Mouse (Mus musculus) hindbrain, embryonic 10.5 days (tissue): ENCODE data around the gene Irf9. TPM values are rescaled to one million over a fixed set of nuclear protein-coding genes. Genes with fewer than 3 reads are reported as not detected.

Experiments
- DNase-seq: peaks from one replicate; pipeline ENCODE4 v3.0.0-alpha.2; 2017; ENCODE audit warnings: low spot score
- H3K27ac ChIP-seq: fragments of 300-500 bp; sonication (generic); 2 replicates; pipeline ENCODE4 v1.5.1; 2016; ENCODE audit warnings: mild to moderate bottlenecking, moderate library complexity
- H3K27me3 ChIP-seq: fragments of 300-500 bp; sonication (generic); 2 replicates; pipeline ENCODE4 v1.6.1; 2016; ENCODE audit warnings: mild to moderate bottlenecking; ENCODE audit not compliant: poor library complexity, insufficient read depth, severe bottlenecking
- H3K36me3 ChIP-seq: fragments of 300-500 bp; sonication (generic); 2 replicates; pipeline ENCODE4 v1.6.1; 2016; ENCODE audit warnings: mild to moderate bottlenecking, moderate library complexity
- H3K4me1 ChIP-seq: fragments of 300-500 bp; sonication (generic); replicated peaks from 2 replicates; pipeline ENCODE4 v1.6.1; 2016; ENCODE audit warnings: mild to moderate bottlenecking
- H3K4me3 ChIP-seq: fragments of 300-500 bp; sonication (generic); 2 replicates; pipeline ENCODE4 v1.5.1; 2016; ENCODE audit warnings: mild to moderate bottlenecking, moderate library complexity
- H3K9me3 ChIP-seq: fragments of 300-500 bp; sonication (generic); 2 replicates; pipeline ENCODE4 v1.6.1; 2016; ENCODE audit warnings: mild to moderate bottlenecking, moderate library complexity
- WGBS: fragments of 180-500 bp; shearing (Covaris S2); methylation state at CpG from one replicate; pipeline ENCODE4 v1.1.7; 2016; 5-methylcytosine and 5-hydroxymethylcytosine counted together
- polyA plus RNA-seq: library from polyadenylated mRNA; unstranded; fragments of >200 nt; fragmentation: Nextera tagmentation; extraction: Ambion mirVana; gene quantifications from 2 replicates; pipeline ENCODE4 v1.2.1, GENCODE M21; 2016

Irf9 gene
- polyA plus RNA-seq, result 7.2 and 7.8 TPM in 2 replicates

DNA sequence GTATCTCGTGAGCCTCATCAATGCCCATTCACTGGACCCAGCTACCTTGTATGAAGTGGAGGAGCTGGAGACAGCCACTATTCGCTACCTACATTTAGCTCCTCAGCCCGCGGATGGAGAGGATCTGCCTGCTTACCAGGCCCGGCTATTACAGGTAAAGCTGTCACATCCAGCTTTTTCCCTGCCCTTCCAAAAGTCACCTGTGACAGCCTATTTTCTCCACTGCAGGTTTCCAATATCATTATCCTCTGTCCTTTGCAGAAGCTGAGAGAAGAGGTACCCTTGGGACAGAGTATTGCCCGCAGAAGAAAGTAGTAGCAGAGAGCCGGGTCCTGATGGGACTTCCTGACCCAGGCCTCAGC lies at the start of gene Irf9:
Gene Irf9 (plus strand): TSS at position 301 of the 362 bp plus-strand sequence.
- 88% methylated on average over 7 of the region's 7 CpGs for WGBS
- Histone ChIP-seq H3K27me3 (no peaks in the 10 kb centered on the region), H3K4me1 (peaks cover 16% of the 10 kb centered on the region), H3K36me3 (peaks cover 94% of the 10 kb centered on the region), H3K27ac (peak within 1 kb of the TSS; percentile 77), H3K4me3 (peak within 1 kb of the TSS; percentile 43), H3K9me3 (no peaks in the 10 kb centered on the region)
- DNase-seq, result no peak

DNA sequence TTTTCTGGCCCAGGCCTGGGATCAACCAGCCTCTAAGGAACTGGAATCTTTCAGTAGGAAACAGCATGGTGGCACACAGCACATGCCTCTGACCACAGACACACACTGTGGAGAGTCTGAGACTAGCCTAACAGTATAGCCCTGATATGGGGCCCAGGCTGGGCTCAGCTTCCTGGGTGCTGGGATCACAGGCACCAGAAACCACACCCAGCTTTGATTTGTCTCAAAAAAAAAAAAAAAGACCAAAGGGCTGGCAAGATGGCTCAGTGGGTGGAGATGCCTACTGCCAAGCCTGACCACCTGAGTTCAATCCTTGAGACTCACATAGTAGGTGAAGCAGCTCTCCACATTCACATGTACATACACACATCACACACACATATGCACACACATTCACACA lies 48.7 kb upstream of the Irf9 start:
- Histone ChIP-seq H3K27me3 (no peaks in the 10 kb centered on the region), H3K4me3 (no peak overlapping the region), H3K9me3 (no peaks in the 10 kb centered on the region), H3K27ac (no peak overlapping the region), H3K4me1 (peaks cover 8% of the 10 kb centered on the region; the same call in 1 of the 2 replicates), H3K36me3 (0 out of 2 replicates have a peak, but pooled peaks cover 2% of the 10 kb centered on the region)
- DNase-seq, result no peak

DNA sequence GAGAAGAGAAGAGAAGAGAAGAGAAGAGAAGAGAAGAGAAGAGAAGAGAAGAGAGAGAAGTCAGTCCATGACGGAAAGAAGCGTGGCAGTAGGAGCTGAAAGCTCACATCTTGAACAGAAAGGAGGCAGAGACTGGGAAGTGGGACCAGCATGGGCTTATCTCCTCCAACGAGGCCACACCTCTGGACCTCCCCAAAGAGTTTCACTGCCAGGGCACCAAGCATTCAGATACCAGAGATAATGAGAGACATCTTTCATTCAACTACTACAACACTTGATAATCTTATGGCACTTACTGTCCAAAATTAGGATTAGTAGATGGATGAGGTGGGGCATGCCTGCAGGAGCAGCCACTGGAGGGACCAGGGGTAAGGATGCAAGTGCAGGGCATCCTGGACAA lies 47.6 kb upstream of the Irf9 start:
- no peaks in the 10 kb centered on the region for H3K9me3 ChIP-seq
- H3K4me3 ChIP-seq, result no peak overlapping the region
- no peak overlapping the region for H3K27ac ChIP-seq
- DNase-seq, result no peak
- H3K4me1 ChIP-seq, result peaks cover 8% of the 10 kb centered on the region; the same call in 1 of the 2 replicates
- H3K36me3 ChIP-seq, result no peaks in the 10 kb centered on the region
- H3K27me3 ChIP-seq, result no peaks in the 10 kb centered on the region
- WGBS, result 86% methylated on average over 3 of the region's 3 CpGs

DNA sequence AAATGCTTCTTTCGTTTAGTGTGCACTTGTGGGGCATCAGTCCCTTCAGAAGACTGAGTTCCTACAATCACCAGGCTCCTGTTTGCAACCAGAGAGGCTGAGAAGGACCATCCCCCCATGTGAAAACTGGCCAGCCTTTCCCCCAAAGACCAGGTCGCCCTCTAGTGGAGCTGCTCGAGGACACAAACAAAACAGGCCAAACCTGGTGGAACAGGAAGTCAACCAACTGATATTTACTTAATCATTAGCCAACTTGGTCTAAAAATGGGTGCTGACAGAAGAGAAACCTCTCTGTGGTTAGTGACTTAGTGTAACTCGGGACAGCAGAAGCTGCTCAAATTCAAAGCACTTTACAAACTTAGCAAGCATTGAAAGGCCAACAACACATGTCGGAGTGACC lies 46.4 kb upstream of the Irf9 start:
- no peaks in the 10 kb centered on the region for H3K27me3 ChIP-seq
- no peak overlapping the region for H3K27ac ChIP-seq
- DNase-seq, result peak; percentile 68
- no peaks in the 10 kb centered on the region for H3K9me3 ChIP-seq
- no peak overlapping the region for H3K4me3 ChIP-seq
- H3K36me3 ChIP-seq, result no peaks in the 10 kb centered on the region
- 28% methylated on average over 5 of the region's 5 CpGs for WGBS
- peaks cover 20% of the 10 kb centered on the region for H3K4me1 ChIP-seq

DNA sequence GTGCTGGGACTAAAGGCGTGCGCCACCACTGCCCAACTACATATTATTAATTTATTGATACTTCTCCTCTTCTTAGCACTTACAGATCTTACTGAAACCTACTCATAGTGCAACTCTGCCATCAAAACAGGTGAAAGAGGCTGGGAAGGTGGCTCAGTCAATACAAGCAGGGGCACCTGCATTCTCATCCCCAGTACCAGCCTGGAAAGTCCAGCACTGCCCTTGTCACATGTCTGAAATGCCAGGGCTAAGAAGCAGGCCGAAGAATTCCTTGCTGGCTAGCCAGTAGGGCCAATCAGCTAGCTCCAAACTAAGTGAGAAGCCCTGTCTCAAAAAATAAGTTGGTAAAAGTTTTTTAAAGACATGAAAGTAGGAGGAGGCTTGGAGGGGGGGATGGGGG lies 45.8 kb upstream of the Irf9 start:
- Histone ChIP-seq H3K36me3 (no peaks in the 10 kb centered on the region), H3K27ac (no peak overlapping the region), H3K4me3 (no peak overlapping the region), H3K9me3 (no peaks in the 10 kb centered on the region), H3K27me3 (no peaks in the 10 kb centered on the region), H3K4me1 (peaks cover 20% of the 10 kb centered on the region)
- no peak for DNase-seq
- WGBS, result 90% methylated on average over 3 of the region's 3 CpGs

DNA sequence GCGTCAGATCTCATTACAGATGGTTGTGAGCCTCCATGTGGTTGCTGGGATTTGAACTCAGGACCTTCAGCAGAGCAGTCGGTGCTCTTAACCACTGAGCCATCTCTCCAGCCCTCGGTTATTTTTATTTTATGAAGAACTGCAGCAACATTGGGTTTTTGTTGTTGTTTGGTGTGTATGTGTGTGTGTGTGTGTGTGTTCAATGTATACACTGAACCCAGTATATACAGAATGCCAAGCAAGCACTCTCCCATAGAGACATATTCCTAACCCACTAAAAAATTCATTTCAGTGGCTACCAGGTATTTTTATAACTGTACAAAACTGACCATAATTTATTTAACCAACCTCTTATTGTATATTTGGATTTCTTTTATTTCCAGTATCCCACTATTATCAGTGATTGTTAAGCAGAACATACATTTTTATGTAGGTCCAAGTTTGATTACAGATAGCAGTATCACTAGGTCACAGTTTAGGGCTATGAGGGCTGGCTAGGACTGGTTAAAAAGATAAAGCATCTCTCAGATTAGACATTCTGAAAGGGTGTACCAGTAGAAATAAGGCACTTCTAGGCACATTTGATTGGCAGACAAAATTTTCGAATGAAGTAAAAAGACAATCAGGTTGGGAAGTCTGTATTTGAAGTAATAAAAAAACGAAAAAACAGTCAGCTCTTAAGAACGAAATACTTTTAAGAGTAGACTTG lies 44.5 kb upstream of the Irf9 start:
- H3K4me3 ChIP-seq, result peak overlapping the region; percentile 67
- no peaks in the 10 kb centered on the region for H3K9me3 ChIP-seq
- no peaks in the 10 kb centered on the region for H3K27me3 ChIP-seq
- no peak for DNase-seq
- H3K27ac ChIP-seq, result peak overlapping the region; percentile 95
- H3K4me1 ChIP-seq, result peaks cover 20% of the 10 kb centered on the region
- 60% methylated on average over 6 of the region's 6 CpGs for WGBS
- H3K36me3 ChIP-seq, result peaks cover 9% of the 10 kb centered on the region

DNA sequence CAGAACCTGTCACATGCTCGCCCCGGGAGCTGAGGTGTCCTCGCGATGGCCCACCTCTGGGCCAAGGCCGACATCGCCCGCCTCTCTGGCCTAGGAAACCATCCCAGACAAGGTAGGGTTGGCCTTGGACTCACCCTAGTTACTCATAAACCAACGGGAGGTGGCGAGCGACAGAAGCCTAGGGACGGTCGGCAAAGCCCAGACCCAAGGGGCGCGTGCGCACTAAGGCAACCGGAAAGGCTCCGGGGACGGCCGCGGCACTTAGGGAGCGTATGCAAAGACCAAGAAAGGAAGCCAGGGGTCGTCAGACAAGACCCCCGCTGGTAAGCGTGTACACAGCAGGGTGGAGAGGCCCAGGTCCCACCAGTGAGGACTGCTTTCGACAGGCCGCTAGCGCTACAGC lies 43.6 kb upstream of the Irf9 start, which contains the start of gene Dcaf11:
Gene Dcaf11 (plus strand): TSS at position 208 of the 403 bp plus-strand sequence.
- peaks cover 20% of the 10 kb centered on the region for H3K4me1 ChIP-seq
- H3K36me3 ChIP-seq, result peaks cover 18% of the 10 kb centered on the region
- H3K4me3 ChIP-seq, result peak within 1 kb of the TSS; percentile 67
- no peaks in the 10 kb centered on the region for H3K9me3 ChIP-seq
- H3K27ac ChIP-seq, result peak within 1 kb of the TSS; percentile 95
- no peaks in the 10 kb centered on the region for H3K27me3 ChIP-seq
- DNase-seq, result peak; percentile 93
- under 1% methylated on average over 27 of the region's 27 CpGs for WGBS

DNA sequence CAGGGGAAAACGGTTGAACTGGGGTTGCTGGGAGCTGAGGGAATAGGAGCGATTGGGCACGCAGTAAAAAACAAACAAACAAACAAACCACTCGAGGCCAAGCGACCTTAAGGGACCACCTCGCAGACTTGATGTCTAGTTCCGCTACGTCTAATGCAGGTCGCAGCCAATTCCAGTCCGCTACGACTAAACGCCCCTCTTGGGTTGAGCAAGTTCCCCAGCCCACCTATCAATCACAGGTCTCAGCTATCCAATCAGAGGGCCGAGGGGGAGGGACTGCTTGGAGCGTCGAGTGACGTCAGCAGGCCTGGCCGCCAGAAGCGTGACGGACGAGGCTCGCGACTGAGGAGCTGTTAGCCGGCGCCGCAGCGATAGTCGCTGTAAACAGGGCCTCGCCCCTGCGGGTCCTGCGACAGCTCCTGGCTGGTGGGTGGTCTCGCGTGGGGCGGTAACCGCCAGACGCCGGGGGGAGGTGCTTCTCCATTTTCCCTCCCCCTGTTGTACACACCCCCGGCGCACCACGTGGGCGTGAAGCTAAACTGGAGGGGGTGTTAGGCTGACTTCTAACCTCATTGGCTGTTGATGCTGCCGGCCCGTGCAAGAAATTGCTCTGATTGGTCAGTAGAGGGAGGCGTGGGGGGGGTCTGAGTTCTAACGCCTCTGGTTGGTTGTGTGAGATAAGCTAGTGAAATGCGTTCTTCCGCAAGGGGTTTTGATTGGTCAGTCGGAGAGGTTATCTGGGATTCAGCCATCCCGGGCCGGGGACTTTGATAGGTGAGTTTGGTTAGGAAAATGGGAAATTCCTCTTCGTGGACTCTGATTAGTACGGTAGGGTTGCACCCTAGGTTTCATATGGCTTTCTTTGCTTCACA lies 42.9 kb upstream of the Irf9 start, which contains the start of gene A730061H03Rik:
Gene A730061H03Rik (minus strand): TSS at position 205 of the 872 bp plus-strand sequence.
- H3K9me3 ChIP-seq, result no peaks in the 10 kb centered on the region
- H3K27me3 ChIP-seq, result no peaks in the 10 kb centered on the region
- WGBS, result under 1% methylated on average over 51 of the region's 51 CpGs
- peak within 1 kb of the TSS; percentile 95 for H3K27ac ChIP-seq
- H3K36me3 ChIP-seq, result peaks cover 24% of the 10 kb centered on the region
- DNase-seq, result peak; percentile 98
- H3K4me1 ChIP-seq, result peaks cover 20% of the 10 kb centered on the region
- peak within 1 kb of the TSS; percentile 67 for H3K4me3 ChIP-seq

DNA sequence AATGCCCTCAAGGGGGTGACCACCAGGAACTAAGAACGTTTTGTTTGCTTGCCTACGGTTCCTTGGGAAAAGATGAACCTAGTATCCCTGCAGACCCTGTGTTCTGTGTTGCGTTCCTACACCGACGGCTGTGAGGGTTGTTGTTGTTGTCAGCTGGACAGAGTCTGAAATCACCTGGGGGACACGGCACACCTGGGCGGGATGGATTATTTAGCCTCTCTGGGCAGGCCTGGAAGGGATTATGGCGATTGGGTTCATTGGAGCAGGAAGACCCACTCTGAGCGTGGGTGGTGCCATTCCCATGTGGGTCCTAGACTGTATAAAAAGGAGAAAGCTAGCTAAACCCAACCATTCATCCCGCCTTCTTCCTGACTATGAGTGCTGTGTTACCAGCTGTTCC lies 41.5 kb upstream of the Irf9 start:
- no peaks in the 10 kb centered on the region for H3K27me3 ChIP-seq
- no peak overlapping the region for H3K27ac ChIP-seq
- H3K4me3 ChIP-seq, result peak overlapping the region; percentile 13; the same call in 1 of the 2 replicates
- H3K36me3 ChIP-seq, result peaks cover 39% of the 10 kb centered on the region
- DNase-seq, result no peak
- H3K4me1 ChIP-seq, result peaks cover 19% of the 10 kb centered on the region
- no peaks in the 10 kb centered on the region for H3K9me3 ChIP-seq
- WGBS, result 86% methylated on average over 10 of the region's 10 CpGs

DNA sequence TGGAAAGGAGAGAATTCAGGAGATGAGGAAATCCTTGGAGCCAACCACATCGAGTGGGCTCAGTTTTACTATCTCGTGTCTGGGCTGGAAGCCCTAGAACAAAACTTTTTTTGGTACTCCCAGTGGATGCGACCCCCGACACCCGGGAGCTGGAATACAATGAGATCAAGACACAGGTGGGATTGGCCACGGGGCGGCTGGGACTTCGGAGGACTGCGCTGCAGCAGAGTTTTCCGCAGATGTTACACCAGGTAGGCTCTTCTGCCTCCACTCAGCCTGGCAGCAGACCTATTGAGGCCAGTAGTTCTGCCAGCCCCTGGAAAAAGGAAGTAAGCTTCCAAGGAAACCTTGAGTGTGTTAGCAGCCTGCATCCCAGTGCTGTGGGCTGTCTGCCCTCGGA lies 40.1 kb upstream of the Irf9 start:
- peaks cover 52% of the 10 kb centered on the region for H3K36me3 ChIP-seq
- 90% methylated on average over 11 of the region's 11 CpGs for WGBS

DNA sequence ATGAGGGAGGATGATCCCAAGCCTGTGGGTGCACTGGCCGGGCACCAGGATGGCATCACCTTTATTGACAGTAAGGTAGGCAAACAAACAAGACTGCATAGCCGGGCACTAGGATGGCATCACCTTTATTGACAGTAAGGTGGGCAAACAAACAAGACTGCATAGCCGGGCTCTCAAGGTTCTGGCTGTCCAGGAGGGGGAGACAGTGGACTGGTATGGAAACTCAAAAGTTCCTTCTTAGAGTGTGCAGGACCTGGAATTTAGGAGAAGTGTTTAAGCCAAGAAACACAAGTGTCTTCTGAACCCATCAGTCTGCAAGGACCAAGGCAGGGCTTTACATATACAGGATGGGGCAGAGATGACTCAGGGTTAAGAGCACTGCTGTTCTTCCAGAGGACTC lies 37.6 kb upstream of the Irf9 start:
- 79% methylated on average over 3 of the region's 3 CpGs for WGBS
- H3K9me3 ChIP-seq, result no peaks in the 10 kb centered on the region
- H3K4me3 ChIP-seq, result no peak overlapping the region
- H3K27ac ChIP-seq, result no peak overlapping the region
- H3K36me3 ChIP-seq, result peaks cover 77% of the 10 kb centered on the region
- no peak for DNase-seq
- H3K27me3 ChIP-seq, result no peaks in the 10 kb centered on the region
- peaks cover 12% of the 10 kb centered on the region for H3K4me1 ChIP-seq

More for the DNA sequence above, 40.1 kb upstream of the Irf9 start:
- Histone ChIP-seq H3K4me3 (no peak overlapping the region), H3K4me1 (peaks cover 17% of the 10 kb centered on the region), H3K27ac (no peak overlapping the region), H3K27me3 (no peaks in the 10 kb centered on the region), H3K9me3 (no peaks in the 10 kb centered on the region)
- no peak for DNase-seq

DNA sequence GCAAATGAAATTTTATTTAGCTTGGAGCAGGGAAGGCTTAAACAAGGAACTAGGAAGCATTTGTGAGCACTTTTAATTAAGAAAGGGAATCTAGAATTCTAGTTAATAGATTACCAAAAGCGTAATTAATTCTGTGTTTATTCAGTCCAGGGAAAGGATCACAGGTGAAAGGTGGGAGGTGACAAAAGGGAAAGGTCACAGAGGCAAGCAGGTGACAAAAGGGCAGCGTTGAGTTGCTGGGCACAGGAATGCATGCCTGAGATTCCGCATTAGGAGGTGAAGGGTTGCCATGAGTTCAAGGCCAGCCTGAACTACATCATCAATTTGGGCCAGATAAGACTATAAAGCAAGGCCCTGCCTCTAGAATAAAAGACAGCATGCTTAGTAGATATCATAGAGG lies 35.9 kb upstream of the Irf9 start:
- 92% methylated on average over 3 of the region's 3 CpGs for WGBS
- no peak overlapping the region for H3K27ac ChIP-seq
- no peaks in the 10 kb centered on the region for H3K27me3 ChIP-seq
- no peaks in the 10 kb centered on the region for H3K4me1 ChIP-seq
- no peaks in the 10 kb centered on the region for H3K9me3 ChIP-seq
- no peak for DNase-seq
- H3K4me3 ChIP-seq, result no peak overlapping the region
- H3K36me3 ChIP-seq, result peaks cover 79% of the 10 kb centered on the region

DNA sequence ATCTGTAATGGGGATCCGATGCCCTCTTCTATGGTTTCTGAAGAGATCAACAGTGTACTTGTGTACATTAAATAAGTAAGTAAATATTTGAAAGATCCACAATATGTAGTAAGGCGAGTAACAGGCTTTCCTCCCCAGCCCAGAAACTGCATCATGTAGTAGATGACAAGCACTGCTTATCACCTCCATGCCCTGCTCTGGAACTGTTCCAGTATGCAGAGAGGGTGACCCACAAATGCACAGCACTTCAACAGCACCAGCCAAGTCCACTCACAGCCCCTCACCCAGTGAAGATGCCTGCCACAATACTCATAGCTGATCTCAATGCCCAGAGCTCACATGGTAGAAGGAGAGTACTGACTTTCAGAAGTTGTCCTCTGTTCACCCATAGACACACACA lies 32.8 kb upstream of the Irf9 start:
- DNase-seq, result no peak
- Histone ChIP-seq H3K4me1 (peaks cover 4% of the 10 kb centered on the region), H3K27ac (no peak overlapping the region), H3K4me3 (no peak overlapping the region), H3K9me3 (no peaks in the 10 kb centered on the region), H3K36me3 (peaks cover 53% of the 10 kb centered on the region), H3K27me3 (no peaks in the 10 kb centered on the region)
- 90% methylated on average over 2 of the region's 2 CpGs for WGBS
